Mouse (Mus musculus) myocyte (in vitro differentiated cells): ENCODE measurements at regions not wholly inside any gene's neighbourhood (a gene's known extent, or its start where the extent isn't known, plus 50 kb on each side); places are given as distances from the start of the nearest gene placed in this dataset.

ENCODE experiments used
- CEBPB ChIP-seq: IDR thresholded peaks from 2 replicates; pipeline ENCODE4 v1.6.1; 2011; ENCODE audit warnings: mild to moderate bottlenecking, moderate library complexity; ENCODE audit not compliant: poor library complexity, insufficient read depth, severe bottlenecking
- E2F4 ChIP-seq: IDR thresholded peaks from one replicate; pipeline ENCODE4 v1.6.1; 2011; ENCODE audit warnings: mild to moderate bottlenecking, control low read depth, moderate library complexity; ENCODE audit not compliant: insufficient read depth
- POLR2A ChIP-seq: IDR thresholded peaks from one replicate; pipeline ENCODE4 v1.6.1; 2011; ENCODE audit warnings: low read depth, mild to moderate bottlenecking, control low read depth, moderate library complexity; ENCODE audit not compliant: insufficient read length
- POLR2AphosphoS2 ChIP-seq: IDR thresholded peaks from one replicate; pipeline ENCODE4 v1.6.1; 2011; ENCODE audit warnings: low read depth, control low read depth; ENCODE audit not compliant: insufficient read length
- SRF ChIP-seq: IDR thresholded peaks from one replicate; pipeline ENCODE4 v1.6.1; 2011; ENCODE audit warnings: low read depth; ENCODE audit not compliant: control insufficient read depth, insufficient read length
- TCF12 ChIP-seq: IDR thresholded peaks from one replicate; pipeline ENCODE4 v1.6.1; 2011; ENCODE audit warnings: mild to moderate bottlenecking, control low read depth; ENCODE audit not compliant: poor library complexity, insufficient read depth, severe bottlenecking

DNA sequence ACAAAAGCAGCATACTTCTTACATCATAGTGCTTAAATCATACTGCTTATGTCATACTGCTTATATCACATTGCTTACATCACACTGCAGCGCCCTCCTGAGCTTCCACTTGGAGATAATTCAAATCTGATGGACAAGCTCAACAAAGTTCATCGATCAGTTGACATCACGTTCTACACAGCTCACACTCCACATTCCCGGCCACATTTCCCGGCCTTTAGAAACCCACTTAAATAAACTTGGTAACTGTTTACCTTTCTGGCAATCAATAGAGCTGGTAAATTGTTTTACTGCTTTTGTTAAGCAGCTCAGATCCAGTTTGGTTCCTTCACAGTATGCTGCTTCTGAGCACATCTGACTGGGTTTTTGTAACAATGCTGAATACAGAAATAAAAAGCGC lies 194.0 kb downstream of the Fzd1 start:
- TF ChIP-seq POLR2A (no peak), E2F4 (no peak), TCF12 (no peak), SRF (no peak), POLR2AphosphoS2 (no peak), CEBPB (no peak)
